Mouse (Mus musculus): Measurements from ENCODE around the gene Prss57. TPM values are rescaled to one million over a fixed set of nuclear protein-coding genes. Genes with fewer than 3 reads are reported as not detected.
A peak's percentile ranks its signal among the peaks of the same experiment; 100 is the strongest.

The Prss57 gene
- polyA plus RNA-seq, 2 experiments = 1.6 to 4.9 TPM

GRCm38 (mm10) chr10:79832786-79833181 is 42.0 kb upstream of the Prss57 start:
- no peak for DNase-seq (ENCODE audit: low read depth in 3 of 3, low spot score in 3 of 3)
- Histone ChIP-seq H3K4me1 (replicated peaks; ENCODE audit: control insufficient read depth in 2 of 2, insufficient read depth in 2 of 2, low read length in 1 of 2) (no peaks in the 10 kb centered on the region), H3K27ac (no peak overlapping the region), H3K4me2 (ENCODE audit: low read depth) (no peak overlapping the region), H3K9me3 (ENCODE audit: control insufficient read depth, low read length) (no peaks in the 10 kb centered on the region; the same call in 1 of the 2 replicates), H3K4me3 (ENCODE audit: insufficient read depth in 1 of 2, low read depth in 2 of 2, low read length in 2 of 2) (no peak overlapping the region), H3K27me3 (ENCODE audit: control insufficient read depth, insufficient read depth, low read length) (no peaks in the 10 kb centered on the region), H3K9ac (replicated peaks) (no peak overlapping the region), H3K36me3 (replicated peaks; ENCODE audit: control insufficient read depth, insufficient read depth, low read depth) (no peaks in the 10 kb centered on the region)
- WGBS (ENCODE audit: insufficient replicate concordance) = 54% methylated on average over 9 of the region's 9 CpGs
- ATAC-seq (ENCODE audit: insufficient read depth) = no peak
- TF ChIP-seq CTCF (IDR thresholded peaks at IDR 0.05; ENCODE audit: low read depth) (no peak), EP300 (IDR thresholded peaks at IDR 0.05; ENCODE audit: low read depth) (no peak)

GRCm38 (mm10) chr10:79832026-79832785 is 41.4 kb upstream of the Prss57 start:
- H3K4me2 ChIP-seq (ENCODE audit: low read depth) = no peak overlapping the region
- 62% methylated on average over 7 of the region's 7 CpGs for WGBS (ENCODE audit: insufficient replicate concordance)
- no peak for ATAC-seq (ENCODE audit: insufficient read depth)
- H3K9me3 ChIP-seq (ENCODE audit: control insufficient read depth, low read length) = no peaks in the 10 kb centered on the region; the same call in 1 of the 2 replicates
- no peak for TF ChIP-seq CTCF (IDR thresholded peaks at IDR 0.05; ENCODE audit: low read depth)
- no peak for TF ChIP-seq EP300 (IDR thresholded peaks at IDR 0.05; ENCODE audit: low read depth)
- no peak overlapping the region for H3K27ac ChIP-seq
- H3K4me1 ChIP-seq (replicated peaks; ENCODE audit: control insufficient read depth in 2 of 2, insufficient read depth in 2 of 2, low read length in 1 of 2) = no peaks in the 10 kb centered on the region
- no peak for DNase-seq (ENCODE audit: low read depth in 3 of 3, low spot score in 3 of 3)
- no peak overlapping the region for H3K9ac ChIP-seq (replicated peaks)
- H3K4me3 ChIP-seq (ENCODE audit: insufficient read depth in 1 of 2, low read depth in 2 of 2, low read length in 2 of 2) = no peak overlapping the region
- H3K27me3 ChIP-seq (ENCODE audit: control insufficient read depth, insufficient read depth, low read length) = no peaks in the 10 kb centered on the region
- no peaks in the 10 kb centered on the region for H3K36me3 ChIP-seq (replicated peaks; ENCODE audit: control insufficient read depth, insufficient read depth, low read depth)

DNA sequence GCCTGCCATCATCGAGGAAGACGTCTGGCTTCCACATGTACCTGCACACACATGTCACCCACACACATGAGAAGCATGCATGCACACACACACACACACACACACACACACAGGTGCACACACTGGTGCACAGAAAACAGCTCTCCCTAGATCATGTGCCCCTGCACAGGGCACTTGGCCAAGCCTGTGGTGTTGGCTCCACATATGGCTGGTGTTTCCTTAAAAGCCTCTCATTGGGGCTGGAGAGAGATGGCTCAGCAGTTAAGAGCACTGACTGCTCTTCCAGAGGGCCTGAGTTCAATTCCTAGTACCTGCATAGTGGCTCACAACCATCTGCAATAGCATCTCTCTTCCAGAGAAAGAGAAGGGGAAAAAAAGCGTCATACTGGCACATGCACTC is 40.8 kb upstream of the Prss57 start:
- no peak for DNase-seq (ENCODE audit: low read depth in 3 of 3, low spot score in 3 of 3)
- 64% methylated on average over 3 of the region's 3 CpGs for WGBS (ENCODE audit: insufficient replicate concordance)

DNA sequence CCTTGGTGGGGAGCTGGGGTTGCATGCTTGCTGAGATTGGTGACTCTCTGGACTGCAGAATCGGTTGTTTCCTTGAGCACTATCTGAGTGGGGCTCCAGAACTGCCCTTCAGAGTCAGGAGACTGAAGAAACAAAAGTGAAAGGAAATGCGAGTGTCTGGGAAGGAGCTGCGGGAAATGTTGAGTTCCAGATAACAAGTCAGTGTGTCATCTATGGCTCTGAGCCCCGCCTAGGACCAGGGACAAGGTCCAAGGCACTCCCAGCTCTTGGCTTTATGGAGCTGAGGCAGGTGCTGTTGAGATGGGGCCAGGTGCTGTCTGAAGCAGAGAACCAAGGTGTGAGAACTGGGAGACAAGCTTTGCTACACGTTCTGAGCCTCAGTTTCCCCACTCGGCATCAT is 33.7 kb upstream of the Prss57 start:
- no peaks in the 10 kb centered on the region for H3K9me3 ChIP-seq (ENCODE audit: control insufficient read depth, low read length)
- H3K4me2 ChIP-seq (ENCODE audit: low read depth) = peak overlapping the region; percentile 15; the same call in 1 of the 2 replicates
- DNase-seq (ENCODE audit: low read depth in 3 of 3, low spot score in 3 of 3) (no peak), ATAC-seq (ENCODE audit: insufficient read depth) (no peak)
- H3K4me1 ChIP-seq (replicated peaks; ENCODE audit: control insufficient read depth in 2 of 2, insufficient read depth in 2 of 2, low read length in 1 of 2) = peaks cover 0 to 3% of the 10 kb centered on the region in 2 experiments; a peak in 1 of 4 replicates
- H3K27me3 ChIP-seq (ENCODE audit: control insufficient read depth, insufficient read depth, low read length) = no peaks in the 10 kb centered on the region
- H3K27ac ChIP-seq = no peak overlapping the region
- TF ChIP-seq EP300 (IDR thresholded peaks at IDR 0.05; ENCODE audit: low read depth) = no peak
- TF ChIP-seq CTCF (IDR thresholded peaks at IDR 0.05; ENCODE audit: low read depth) = no peak
- no peak overlapping the region for H3K4me3 ChIP-seq (ENCODE audit: insufficient read depth in 1 of 2, low read depth in 2 of 2, low read length in 2 of 2)
- no peaks in the 10 kb centered on the region for H3K36me3 ChIP-seq (replicated peaks; ENCODE audit: control insufficient read depth, insufficient read depth, low read depth)
- 17% methylated on average over 6 of the region's 6 CpGs for WGBS (ENCODE audit: insufficient replicate concordance)
- H3K9ac ChIP-seq (replicated peaks) = no peak overlapping the region

More for the DNA sequence above, 40.8 kb upstream of the Prss57 start:
- H3K9ac ChIP-seq (replicated peaks) = no peak overlapping the region
- no peaks in the 10 kb centered on the region for H3K27me3 ChIP-seq (ENCODE audit: control insufficient read depth, insufficient read depth, low read length)
- no peak overlapping the region for H3K4me3 ChIP-seq (ENCODE audit: insufficient read depth in 1 of 2, low read depth in 2 of 2, low read length in 2 of 2)
- H3K4me1 ChIP-seq (replicated peaks; ENCODE audit: control insufficient read depth in 2 of 2, insufficient read depth in 2 of 2, low read length in 1 of 2) = no peaks in the 10 kb centered on the region
- H3K27ac ChIP-seq = no peak overlapping the region
- H3K9me3 ChIP-seq (ENCODE audit: control insufficient read depth, low read length) = no peaks in the 10 kb centered on the region
- TF ChIP-seq EP300 (IDR thresholded peaks at IDR 0.05; ENCODE audit: low read depth) (no peak), CTCF (IDR thresholded peaks at IDR 0.05; ENCODE audit: low read depth) (no peak)
- H3K36me3 ChIP-seq (replicated peaks; ENCODE audit: control insufficient read depth, insufficient read depth, low read depth) = no peaks in the 10 kb centered on the region
- ATAC-seq (ENCODE audit: insufficient read depth) = no peak
- H3K4me2 ChIP-seq (ENCODE audit: low read depth) = no peak overlapping the region

DNA sequence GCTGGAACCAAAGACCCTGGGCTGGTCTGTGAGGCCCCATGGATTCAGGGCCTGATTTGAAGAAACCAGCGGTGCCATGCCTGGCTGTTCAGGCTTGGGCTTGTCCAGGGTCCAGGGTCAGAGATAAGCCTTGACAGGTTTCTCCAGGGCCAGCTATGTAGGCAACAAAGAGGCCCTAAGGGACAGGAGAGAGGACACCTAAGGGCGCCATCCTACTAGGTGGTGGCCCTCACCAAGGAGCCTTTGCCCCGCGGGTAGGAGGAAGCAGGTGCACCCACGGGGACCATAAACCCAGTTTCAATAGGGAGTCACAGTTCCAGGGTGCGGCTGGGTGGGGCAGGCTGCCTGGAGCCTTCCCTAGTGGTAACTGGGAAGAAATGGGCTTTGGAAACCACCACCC is 32.2 kb upstream of the Prss57 start:
- Histone ChIP-seq H3K4me2 (ENCODE audit: low read depth) (no peak overlapping the region), H3K27me3 (ENCODE audit: control insufficient read depth, insufficient read depth, low read length) (no peaks in the 10 kb centered on the region), H3K27ac (no peak overlapping the region), H3K9me3 (ENCODE audit: control insufficient read depth, low read length) (no peaks in the 10 kb centered on the region), H3K9ac (replicated peaks) (no peak overlapping the region), H3K36me3 (replicated peaks; ENCODE audit: control insufficient read depth, insufficient read depth, low read depth) (no peaks in the 10 kb centered on the region), H3K4me1 (replicated peaks; ENCODE audit: control insufficient read depth in 2 of 2, insufficient read depth in 2 of 2, low read length in 1 of 2) (peaks cover 0 to 3% of the 10 kb centered on the region in 2 experiments; a peak in 1 of 4 replicates), H3K4me3 (ENCODE audit: insufficient read depth in 1 of 2, low read depth in 2 of 2, low read length in 2 of 2) (no peak overlapping the region)
- no peak for TF ChIP-seq CTCF (IDR thresholded peaks at IDR 0.05; ENCODE audit: low read depth)
- TF ChIP-seq EP300 (IDR thresholded peaks at IDR 0.05; ENCODE audit: low read depth) = no peak
- DNase-seq (ENCODE audit: low read depth in 3 of 3, low spot score in 3 of 3) = no peak
- no peak for ATAC-seq (ENCODE audit: insufficient read depth)
- WGBS (ENCODE audit: insufficient replicate concordance) = 60% methylated on average over 6 of the region's 6 CpGs
